Mouse (Mus musculus) CH12.LX (cell line): ENCODE results near the gene Wnk2. TPM values are rescaled to one million over a fixed set of nuclear protein-coding genes. Genes with fewer than 3 reads are reported as not detected.

Source experiments
- DNase-seq: peaks from one replicate; pipeline ENCODE4 v3.0.0-alpha.2; 2013; ENCODE audit errors: extremely low read depth
- H3K27ac ChIP-seq: 2 replicates; pipeline ENCODE4 v1.5.1; 2012; ENCODE audit warnings: low read depth, mild to moderate bottlenecking, control low read depth, moderate library complexity; ENCODE audit not compliant: insufficient read depth
- H3K27me3 ChIP-seq: replicated peaks from 2 replicates; pipeline ENCODE3; 2012; ENCODE audit warnings: inconsistent platforms
- H3K36me3 ChIP-seq, 2 experiments: replicated peaks in 1 of 2; 2 replicates each; pipeline versions ENCODE3 to v1.6.1; 2012; ENCODE audit warnings: inconsistent platforms in 1 of 2, low read length in 1 of 2, mild to moderate bottlenecking in 1 of 2, mixed read lengths in 1 of 2, moderate library complexity in 1 of 2; ENCODE audit not compliant: control insufficient read depth in 1 of 2, insufficient read depth in 1 of 2
- H3K4me1 ChIP-seq, 2 experiments: 2 replicates each; pipeline ENCODE4 v1.6.1; 2012; ENCODE audit warnings: inconsistent platforms in 1 of 2, moderate library complexity in 1 of 2; ENCODE audit not compliant: insufficient read depth in 2 of 2, control insufficient read depth in 1 of 2
- H3K4me2 ChIP-seq: 2 replicates; pipeline ENCODE4 v1.6.1; 2012; ENCODE audit warnings: low read depth, mild to moderate bottlenecking, control low read depth; ENCODE audit not compliant: poor library complexity, insufficient read depth, severe bottlenecking
- H3K4me3 ChIP-seq, 3 experiments: fragments of 150-350 bp in 1 of 3; sonication (generic) in 1 of 3; replicated peaks in 1 of 3; 2 replicates each; pipeline versions ENCODE3 to v1.5.1; 2011 to 2012; ENCODE audit warnings: low read depth in 2 of 3, low read length in 2 of 3, mild to moderate bottlenecking in 2 of 3, moderate library complexity in 2 of 3, control low read depth in 1 of 3, improper control_type of control experiment in 1 of 3, inconsistent platforms in 1 of 3, mixed read lengths in 1 of 3; ENCODE audit not compliant: poor library complexity in 1 of 3
- H3K79me2 ChIP-seq: replicated peaks from 2 replicates; pipeline ENCODE4 v1.6.1; 2012; ENCODE audit warnings: mild to moderate bottlenecking, moderate library complexity; ENCODE audit not compliant: control insufficient read depth, poor library complexity, insufficient read depth, severe bottlenecking; ENCODE audit errors: extremely low read depth
- H3K9ac ChIP-seq: 2 replicates; pipeline ENCODE4 v1.6.1; 2012; ENCODE audit warnings: low read depth, mild to moderate bottlenecking, control low read depth, moderate library complexity; ENCODE audit not compliant: insufficient read depth
- H3K9me3 ChIP-seq: replicated peaks from 2 replicates; pipeline ENCODE3; 2012; ENCODE audit warnings: low read length, inconsistent platforms, mixed read lengths
- CTCF ChIP-seq, 2 experiments: IDR thresholded peaks in 1 of 2; conservative IDR thresholded peaks in 1 of 2; 2 replicates each; pipeline ENCODE4 v1.5.1; 2011 to 2012; ENCODE audit warnings: low read depth in 2 of 2, low read length in 2 of 2, improper control_type of control experiment in 1 of 2, inconsistent platforms in 1 of 2, mild to moderate bottlenecking in 1 of 2, moderate library complexity in 1 of 2
- HCFC1 ChIP-seq: IDR thresholded peaks from 2 replicates; pipeline ENCODE4 v1.6.1; 2012; ENCODE audit warnings: low read depth, mild to moderate bottlenecking, inconsistent platforms, low read length, improper control_type of control experiment
- JUN ChIP-seq: IDR thresholded peaks from 2 replicates; pipeline ENCODE4 v1.6.1; 2011; ENCODE audit warnings: low read depth, mild to moderate bottlenecking, low read length, improper control_type of control experiment, moderate library complexity; ENCODE audit not compliant: insufficient read depth
- MAX ChIP-seq: IDR thresholded peaks from 2 replicates; pipeline ENCODE4 v1.6.1; 2011; ENCODE audit warnings: low read length, improper control_type of control experiment
- MAZ ChIP-seq: IDR thresholded peaks from 2 replicates; pipeline ENCODE4 v1.6.1; 2012; ENCODE audit warnings: low read depth, mild to moderate bottlenecking, inconsistent platforms, low read length, improper control_type of control experiment, moderate library complexity
- MEF2A ChIP-seq: IDR thresholded peaks from 2 replicates; pipeline ENCODE4 v1.6.1; 2014; ENCODE audit warnings: low read depth, mild to moderate bottlenecking, inconsistent platforms, low read length, improper control_type of control experiment, borderline replicate concordance
- MXI1 ChIP-seq: IDR thresholded peaks from 2 replicates; pipeline ENCODE4 v1.6.1; 2011; ENCODE audit warnings: mild to moderate bottlenecking, low read depth, low read length, improper control_type of control experiment
- NELFE ChIP-seq: IDR thresholded peaks from 2 replicates; pipeline ENCODE4 v1.6.1; 2011; ENCODE audit warnings: low read depth, low read length, improper control_type of control experiment
- NRF1 ChIP-seq: IDR thresholded peaks from 2 replicates; pipeline ENCODE4 v1.6.1; 2014; ENCODE audit warnings: low read depth, mild to moderate bottlenecking, inconsistent platforms, low read length, improper control_type of control experiment, moderate library complexity
- PAX5 ChIP-seq: IDR thresholded peaks from 2 replicates; pipeline ENCODE4 v1.6.1; 2012; ENCODE audit warnings: low read length, inconsistent platforms, mixed read lengths
- POLR2A ChIP-seq: IDR thresholded peaks from 2 replicates; pipeline ENCODE4 v1.6.1; 2011; ENCODE audit warnings: low read depth, mild to moderate bottlenecking, improper control_type of control experiment, low read length
- RCOR1 ChIP-seq: conservative IDR thresholded peaks from 2 replicates; pipeline ENCODE4 v1.6.1; 2012; ENCODE audit warnings: low read depth, mild to moderate bottlenecking, inconsistent platforms, low read length, improper control_type of control experiment
- SIN3A ChIP-seq: IDR thresholded peaks from 2 replicates; pipeline ENCODE4 v1.6.1; 2012; ENCODE audit warnings: low read length, improper control_type of control experiment, inconsistent platforms
- TBP ChIP-seq: conservative IDR thresholded peaks from 2 replicates; pipeline ENCODE4 v1.6.1; 2011; ENCODE audit warnings: low read depth, low read length, improper control_type of control experiment
- UBTF ChIP-seq: IDR thresholded peaks from 2 replicates; pipeline ENCODE4 v1.6.1; 2012; ENCODE audit warnings: low read depth, mild to moderate bottlenecking, inconsistent platforms, low read length, improper control_type of control experiment, moderate library complexity
- USF1 ChIP-seq: IDR thresholded peaks from 2 replicates; pipeline ENCODE4 v1.6.1; 2014; ENCODE audit warnings: low read depth, mild to moderate bottlenecking, inconsistent platforms, low read length, improper control_type of control experiment
- USF2 ChIP-seq: conservative IDR thresholded peaks from 2 replicates; pipeline ENCODE4 v1.6.1; 2011; ENCODE audit warnings: low read depth, low read length, improper control_type of control experiment
- ZC3H11A ChIP-seq: IDR thresholded peaks from 2 replicates; pipeline ENCODE4 v1.6.1; 2012; ENCODE audit warnings: low read depth, mild to moderate bottlenecking, inconsistent platforms, low read length, improper control_type of control experiment
- ZKSCAN1 ChIP-seq: IDR thresholded peaks from 2 replicates; pipeline ENCODE4 v1.6.1; 2012; ENCODE audit warnings: low read depth, inconsistent platforms, low read length, improper control_type of control experiment, borderline replicate concordance
- ZNF384 ChIP-seq: IDR thresholded peaks from 2 replicates; pipeline ENCODE4 v1.6.1; 2012; ENCODE audit warnings: low read depth, low read length, improper control_type of control experiment, inconsistent platforms
- dilution Hi-C: fragments of 300-500 bp; cut with MboI; formaldehyde crosslinking; loops from 2 replicates; pipeline ENCODE4 v1.14.3; 2020; ENCODE audit warnings: low sequenced_read_pairs; ENCODE audit not compliant: extremely low pct_unique_long_range_greater_than_20kb, extremely low pct_ligation_motif_present
- in situ Hi-C: fragments of 300-500 bp; cut with MboI; formaldehyde crosslinking; loops from 3 replicates; pipeline ENCODE4 v1.14.3; 2019; ENCODE audit warnings: low sequenced_read_pairs, low pct_ligation_motif_present, low pct_unique_long_range_greater_than_20kb, mixed read lengths
- polyA plus RNA-seq: library from polyadenylated mRNA; unstranded; fragments of >175 nt; gene quantifications from 2 replicates; pipeline ENCODE4 v1.2.1, GENCODE M21; 2012; ENCODE audit warnings: low read depth; ENCODE audit not compliant: insufficient read length
- total RNA-seq, 2 experiments: library from RNA; depleted of rRNA; stranded (reverse); fragments of 300-350 nt in 1 of 2; fragments of >200 nt in 1 of 2; gene quantifications; 2 replicates each; pipeline ENCODE4 v1.2.3; 2012 to 2014

Gene Wnk2
- total and polyA plus RNA-seq, 3 experiments, result 0.04 TPM; not detected in 2

DNA sequence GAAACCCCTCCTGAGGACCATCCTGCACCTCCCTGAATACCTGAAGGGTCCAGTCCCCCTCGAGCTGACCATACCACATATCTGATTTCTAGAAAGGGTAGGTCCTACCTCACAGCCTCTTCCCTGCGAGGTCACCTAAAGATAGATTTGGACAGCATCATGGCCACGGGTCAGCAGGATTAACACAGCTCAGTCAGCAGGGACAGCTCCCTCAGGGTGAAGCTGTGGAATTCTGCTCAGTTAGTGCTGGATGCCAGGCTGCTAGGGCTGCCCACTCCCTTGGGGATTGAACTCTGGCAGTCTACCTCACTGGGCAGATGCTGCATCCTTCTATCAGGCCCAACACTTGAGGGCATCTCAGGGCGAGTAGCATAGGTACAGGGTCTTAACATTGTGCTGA, 33.7 kb downstream of the Wnk2 start:
- in situ Hi-C loops (no loop called here), dilution Hi-C loops (no loop called here)
- Histone ChIP-seq H3K36me3 (no peaks in the 10 kb centered on the region), H3K27ac (no peak overlapping the region), H3K79me2 (no peaks in the 10 kb centered on the region), H3K9ac (no peak overlapping the region), H3K4me2 (no peak overlapping the region), H3K27me3 (no peaks in the 10 kb centered on the region), H3K4me1 (peaks cover 0 to 11% of the 10 kb centered on the region in 2 experiments; a peak in 2 of 4 replicates), H3K9me3 (no peaks in the 10 kb centered on the region), H3K4me3 (no peak overlapping the region)
- TF ChIP-seq TBP (no peak), HCFC1 (no peak), UBTF (no peak), SIN3A (no peak)
- DNase-seq, result no peak

DNA sequence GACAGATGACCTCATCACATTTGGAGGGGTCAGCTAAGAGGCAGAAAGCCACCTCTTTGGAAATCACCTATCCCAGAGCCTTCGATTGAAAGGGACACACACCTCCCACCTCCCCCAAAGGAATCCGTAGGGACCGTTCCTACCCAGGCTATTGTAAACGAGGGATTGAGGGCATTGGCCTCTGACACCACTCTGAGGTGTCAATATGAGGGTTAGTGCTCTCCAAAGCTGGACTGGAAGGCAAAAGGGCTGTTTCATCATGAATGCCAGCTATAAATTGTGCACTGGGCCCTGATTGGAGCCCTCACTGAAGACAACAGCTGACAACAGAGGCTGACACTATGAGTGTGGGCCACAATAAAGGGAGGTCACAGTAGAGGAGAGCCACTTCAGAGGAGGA, 34.5 kb downstream of the Wnk2 start:
- TF ChIP-seq RCOR1 (no peak), HCFC1 (no peak), NELFE (no peak), USF2 (no peak), MXI1 (no peak), NRF1 (no peak), MAX (no peak), JUN (no peak), USF1 (no peak), ZKSCAN1 (no peak), TBP (no peak), ZNF384 (no peak), MEF2A (no peak), ZC3H11A (no peak), POLR2A (no peak), PAX5 (no peak), CTCF (conservative IDR thresholded peaks at IDR 0.05 in 1 of 2, IDR thresholded peaks at IDR 0.05 in 1 of 2; ENCODE audit: low read depth in 2 of 2, low read length in 2 of 2) (no peak), MAZ (no peak)
- no peak for DNase-seq
- Histone ChIP-seq H3K9me3 (no peaks in the 10 kb centered on the region), H3K27ac (no peak overlapping the region), H3K9ac (no peak overlapping the region), H3K4me3 (no peak overlapping the region), H3K36me3 (no peaks in the 10 kb centered on the region), H3K4me2 (no peak overlapping the region), H3K4me1 (peaks cover 0 to 16% of the 10 kb centered on the region in 2 experiments; a peak in 2 of 4 replicates), H3K27me3 (no peaks in the 10 kb centered on the region), H3K79me2 (no peaks in the 10 kb centered on the region)
- dilution Hi-C loops, result no loop called here
- in situ Hi-C loops, result no loop called here
